Mouse (Mus musculus): ENCODE measurements at regions not wholly inside any gene's neighbourhood (a gene's known extent, or its start where the extent isn't known, plus 50 kb on each side); places are given as distances from the start of the nearest gene placed in this dataset.

DNA sequence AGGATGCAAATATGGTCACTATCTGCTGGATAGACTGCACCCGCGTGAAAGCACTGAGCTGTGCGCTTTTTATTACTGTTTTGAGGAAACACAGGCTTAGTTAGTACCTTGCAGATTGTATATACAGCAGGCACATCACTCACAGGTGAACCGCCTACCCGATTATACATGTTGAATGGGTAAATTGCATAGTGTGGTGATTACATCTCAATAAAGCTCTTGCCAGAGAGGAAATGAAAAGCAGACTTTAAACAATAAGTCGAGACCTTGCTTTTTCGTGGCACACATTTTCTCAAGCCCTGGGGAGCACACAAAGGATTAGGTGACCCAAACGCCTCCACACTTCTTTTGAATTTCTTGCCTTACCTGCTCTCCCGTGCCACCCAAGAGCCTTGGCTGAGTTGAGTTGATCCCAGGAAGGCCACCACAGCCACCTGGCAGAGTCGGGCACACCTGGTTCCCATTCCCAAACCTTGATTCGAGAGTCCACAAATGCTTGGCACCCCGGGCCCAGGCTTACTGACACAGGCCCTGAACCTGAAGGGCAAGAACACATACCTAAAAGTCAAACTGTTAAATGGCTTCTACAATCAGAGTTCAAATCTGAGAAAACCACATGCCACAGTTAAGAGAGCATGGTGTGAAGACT is 175.4 kb upstream of the Dapk1 start:
- TF ChIP-seq E2F4 (IDR thresholded peaks at IDR 0.05; ENCODE audit: insufficient read depth) (no peak), MAX (IDR thresholded peaks at IDR 0.05; ENCODE audit: low read depth) (no peak)

All from myocyte (in vitro differentiated cells).